Mouse (Mus musculus) heart, embryonic 14.5 days (tissue): ENCODE results near the gene Anks1b. TPM values are rescaled to one million over a fixed set of nuclear protein-coding genes. Genes with fewer than 3 reads are reported as not detected.

Experiments used
- ATAC-seq: fragments of 200-750 bp; cut with Nextera tagmentation; 2 replicates; pipeline ENCODE4 v1.8.0; 2017; ENCODE audit warnings: low read depth, moderate TSS enrichment; ENCODE audit not compliant: insufficient number of reproducible peaks, insufficient read depth, low FRiP score
- H3K27ac ChIP-seq, 2 experiments: fragments of 200-500 bp in 1 of 2; fragments of 300-500 bp in 1 of 2; sonication (generic) in 1 of 2; replicated peaks in 1 of 2; 2 replicates each; pipeline ENCODE4 v1.5.1; 2012 to 2014; ENCODE audit warnings: low read depth in 2 of 2, low read length in 2 of 2, control low read depth in 1 of 2, mild to moderate bottlenecking in 1 of 2, mixed read lengths in 1 of 2; ENCODE audit not compliant: control insufficient read depth in 1 of 2, insufficient read depth in 1 of 2
- H3K27me3 ChIP-seq: fragments of 300-500 bp; sonication (generic); 2 replicates; pipeline ENCODE4 v1.6.1; 2014; ENCODE audit warnings: mild to moderate bottlenecking, low read length, control low read depth; ENCODE audit not compliant: control insufficient read depth, insufficient read depth
- H3K36me3 ChIP-seq: fragments of 300-500 bp; sonication (generic); 2 replicates; pipeline ENCODE4 v1.6.1; 2014; ENCODE audit warnings: mild to moderate bottlenecking, control low read depth, low read length, mixed read lengths; ENCODE audit not compliant: control insufficient read depth, insufficient read depth
- H3K4me1 ChIP-seq, 2 experiments: fragments of 200-500 bp in 1 of 2; fragments of 300-500 bp in 1 of 2; sonication (generic) in 1 of 2; 2 replicates each; pipeline ENCODE4 v1.6.1; 2012 to 2014; ENCODE audit warnings: low read length in 2 of 2, control low read depth in 1 of 2, mixed read lengths in 1 of 2; ENCODE audit not compliant: control insufficient read depth in 2 of 2, insufficient read depth in 2 of 2
- H3K4me2 ChIP-seq: fragments of 300-500 bp; sonication (generic); 2 replicates; pipeline ENCODE4 v1.6.1; 2014; ENCODE audit warnings: mild to moderate bottlenecking, low read length
- H3K4me3 ChIP-seq, 2 experiments: fragments of 200-500 bp in 1 of 2; fragments of 300-500 bp in 1 of 2; sonication (generic) in 1 of 2; 2 replicates each; pipeline ENCODE4 v1.5.1; 2012 to 2014; ENCODE audit warnings: low read length in 2 of 2, mild to moderate bottlenecking in 2 of 2, control low read depth in 1 of 2, low read depth in 1 of 2, moderate library complexity in 1 of 2; ENCODE audit not compliant: control insufficient read depth in 1 of 2, insufficient read depth in 1 of 2
- H3K9ac ChIP-seq: fragments of 300-500 bp; sonication (generic); 2 replicates; pipeline ENCODE4 v1.6.1; 2014; ENCODE audit warnings: mild to moderate bottlenecking, low read length
- H3K9me3 ChIP-seq: fragments of 300-500 bp; sonication (generic); 2 replicates; pipeline ENCODE4 v1.6.1; 2016; ENCODE audit warnings: low read length, control low read depth; ENCODE audit not compliant: control insufficient read depth
- WGBS: fragments of 180-500 bp; shearing (Covaris S2); extraction: QIAGEN DNeasy Blood & Tissue Kit; methylation state at CpG from one replicate; pipeline ENCODE4 v1.1.7; 2014; 5-methylcytosine and 5-hydroxymethylcytosine counted together
- polyA plus RNA-seq: library from polyadenylated mRNA; unstranded; fragments of >200 nt; fragmentation: Nextera tagmentation; extraction: Ambion mirVana; gene quantifications from 2 replicates; pipeline ENCODE4 v1.2.1, GENCODE M21; 2014

Gene Anks1b
- polyA plus RNA-seq, 1 experiment from 2014 or later: 0.14 TPM

DNA sequence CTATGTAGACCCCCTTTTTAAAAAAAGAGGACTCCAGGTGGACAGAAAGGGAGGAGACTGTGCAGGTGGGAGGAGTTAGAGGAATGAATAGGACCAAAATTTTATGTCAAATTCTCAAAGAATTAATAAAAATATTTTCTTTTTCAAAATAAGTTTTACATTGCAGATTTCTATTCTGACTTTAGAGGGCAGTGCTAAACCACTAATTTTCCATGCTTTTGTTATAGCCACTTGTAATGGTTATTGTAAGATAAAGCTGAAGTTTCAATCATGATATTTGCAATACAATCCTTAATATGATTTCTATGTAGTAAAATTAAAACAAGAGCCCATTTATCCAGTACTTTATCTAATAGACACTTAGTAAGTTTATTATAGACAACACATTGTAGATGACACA lies 278.2 kb downstream of the Anks1b start:
- Histone ChIP-seq H3K27me3 (no peaks in the 10 kb centered on the region), H3K4me2 (no peak overlapping the region), H3K4me3 (no peak overlapping the region), H3K9me3 (peaks cover 7% of the 10 kb centered on the region), H3K27ac (no peak overlapping the region), H3K4me1 (no peaks in the 10 kb centered on the region), H3K36me3 (no peaks in the 10 kb centered on the region), H3K9ac (no peak overlapping the region)
- no peak for ATAC-seq

DNA sequence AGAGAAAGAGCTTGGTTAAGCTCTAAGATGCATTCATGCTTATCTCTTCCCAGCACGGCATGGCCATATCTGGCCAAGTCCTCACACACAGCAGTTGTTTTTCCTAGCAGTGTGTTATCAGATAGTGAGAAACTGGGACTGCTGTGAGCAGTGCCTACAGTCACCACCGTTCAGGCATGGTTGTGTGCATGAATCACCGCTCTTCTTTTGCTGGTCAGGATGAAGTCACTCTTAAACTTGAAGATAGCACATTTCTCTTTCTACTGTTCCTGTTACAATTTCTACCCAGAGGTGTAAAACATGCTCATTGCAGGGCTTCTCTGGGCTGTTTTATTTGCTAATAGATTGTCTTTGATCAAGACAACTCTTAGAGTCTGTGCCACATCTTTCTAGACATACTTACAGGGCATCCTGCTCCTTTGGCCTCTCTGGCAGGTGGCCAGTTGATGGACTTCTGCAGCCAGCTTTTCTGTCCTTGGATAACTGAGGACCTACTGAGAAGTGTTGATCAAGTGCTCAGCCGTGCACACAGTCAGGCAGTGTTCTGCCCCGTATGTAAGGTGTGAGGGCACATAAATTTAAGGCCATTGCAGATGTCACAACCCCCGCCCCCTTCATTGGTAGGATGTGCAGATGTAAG lies 296.8 kb downstream of the Anks1b start:
- Histone ChIP-seq H3K4me1 (no peaks in the 10 kb centered on the region), H3K27me3 (no peaks in the 10 kb centered on the region), H3K4me3 (no peak overlapping the region), H3K9me3 (no peaks in the 10 kb centered on the region), H3K4me2 (no peak overlapping the region), H3K36me3 (no peaks in the 10 kb centered on the region), H3K9ac (no peak overlapping the region), H3K27ac (no peak overlapping the region)
- 39% methylated on average over 6 of the region's 6 CpGs for WGBS
- no peak for ATAC-seq

DNA sequence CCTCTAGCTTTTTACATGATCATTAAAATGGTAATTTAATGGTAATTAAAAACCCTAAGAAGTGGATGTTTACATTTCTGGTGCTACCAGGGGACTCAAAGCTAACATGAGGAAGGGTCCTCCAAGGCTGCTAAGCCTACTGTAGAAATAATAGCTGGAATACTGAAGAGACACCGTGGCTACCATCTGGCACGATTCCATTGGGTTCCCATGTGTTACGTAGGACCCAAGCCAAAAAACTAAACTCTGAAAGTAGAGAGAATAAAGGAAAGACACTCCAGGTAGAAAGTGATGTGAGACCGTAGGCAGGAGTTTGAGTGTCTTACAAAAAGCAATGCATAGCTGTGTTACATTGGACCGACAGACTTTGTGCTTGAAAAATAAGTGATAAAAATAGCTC lies 317.1 kb downstream of the Anks1b start:
- no peaks in the 10 kb centered on the region for H3K4me1 ChIP-seq
- H3K4me2 ChIP-seq: no peak overlapping the region
- H3K36me3 ChIP-seq: no peaks in the 10 kb centered on the region
- H3K4me3 ChIP-seq: no peak overlapping the region
- 65% methylated on average over 5 of the region's 5 CpGs for WGBS
- H3K27me3 ChIP-seq: no peaks in the 10 kb centered on the region
- no peak overlapping the region for H3K9ac ChIP-seq
- no peak for ATAC-seq
- H3K27ac ChIP-seq: no peak overlapping the region
- H3K9me3 ChIP-seq: no peaks in the 10 kb centered on the region

DNA sequence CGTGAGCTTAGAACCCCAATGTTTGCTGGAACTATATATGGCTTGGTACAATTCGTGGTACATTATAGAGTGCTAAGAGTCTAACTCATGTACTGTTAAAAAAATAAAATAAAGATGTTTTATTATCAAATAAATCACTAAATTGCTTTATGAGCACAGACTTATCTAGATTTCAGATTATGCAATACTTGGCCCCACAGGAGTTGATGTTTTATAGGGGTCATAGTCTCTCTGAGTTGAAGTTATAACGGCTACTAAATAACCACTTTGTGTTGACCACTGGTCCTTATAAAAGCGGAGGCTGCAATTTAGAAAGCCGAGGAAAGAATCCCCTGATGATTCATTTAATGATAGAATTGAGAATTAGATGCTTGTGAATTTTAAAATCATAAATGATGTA lies 323.6 kb downstream of the Anks1b start:
- Histone ChIP-seq H3K4me3 (no peak overlapping the region), H3K27me3 (no peaks in the 10 kb centered on the region), H3K4me2 (no peak overlapping the region), H3K4me1 (no peaks in the 10 kb centered on the region), H3K9ac (no peak overlapping the region), H3K27ac (no peak overlapping the region), H3K9me3 (no peaks in the 10 kb centered on the region), H3K36me3 (no peaks in the 10 kb centered on the region)
- 82% methylated on average over 5 of the region's 5 CpGs for WGBS
- ATAC-seq: no peak

DNA sequence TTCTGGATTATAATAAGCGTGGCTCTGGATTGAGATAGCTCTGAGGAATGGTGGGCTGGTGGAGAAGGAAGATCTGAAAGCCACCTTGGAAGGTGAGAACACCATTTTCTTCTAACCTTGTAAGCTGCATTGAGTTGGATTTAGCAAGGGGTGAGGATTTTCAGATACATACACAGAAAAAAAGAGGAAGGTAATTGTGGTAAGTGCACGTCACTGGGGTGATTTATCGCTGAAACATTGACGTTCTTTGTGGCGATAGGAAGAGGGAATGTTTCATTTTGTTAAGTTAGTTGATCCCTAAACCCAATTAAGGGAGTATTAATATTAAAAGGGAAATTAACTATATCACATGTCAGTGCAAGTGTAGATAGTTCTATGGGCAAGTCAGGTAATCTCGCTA lies 336.7 kb downstream of the Anks1b start:
- Histone ChIP-seq H3K4me3 (no peak overlapping the region), H3K4me1 (no peaks in the 10 kb centered on the region), H3K36me3 (no peaks in the 10 kb centered on the region), H3K9me3 (no peaks in the 10 kb centered on the region), H3K4me2 (no peak overlapping the region), H3K27ac (no peak overlapping the region), H3K27me3 (no peaks in the 10 kb centered on the region), H3K9ac (no peak overlapping the region)
- no peak for ATAC-seq
- 85% methylated on average over 6 of the region's 6 CpGs for WGBS

DNA sequence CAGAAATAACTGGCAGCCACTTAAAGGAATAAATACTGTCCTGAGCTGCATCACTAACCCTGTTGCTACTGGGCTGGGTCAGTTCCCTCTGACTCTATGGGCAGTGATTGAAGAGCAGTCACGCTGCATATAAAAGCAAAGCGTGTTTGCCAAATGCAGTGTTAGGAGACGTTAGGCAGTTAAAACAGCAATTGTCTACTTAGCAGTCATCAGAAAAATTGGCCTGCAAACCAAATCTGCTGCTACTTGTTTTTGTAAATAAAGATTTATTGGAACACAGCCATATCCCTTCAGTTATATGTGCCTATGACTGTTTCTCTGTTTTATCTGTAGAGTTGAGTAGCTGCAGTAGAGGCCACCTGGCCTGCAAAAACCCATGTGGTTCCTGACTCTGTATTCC lies 347.2 kb downstream of the Anks1b start:
- no peak overlapping the region for H3K9ac ChIP-seq
- H3K4me1 ChIP-seq: no peaks in the 10 kb centered on the region
- no peaks in the 10 kb centered on the region for H3K36me3 ChIP-seq
- H3K27me3 ChIP-seq: no peaks in the 10 kb centered on the region
- H3K27ac ChIP-seq: no peak overlapping the region
- H3K9me3 ChIP-seq: no peaks in the 10 kb centered on the region
- no peak for ATAC-seq
- 60% methylated on average over 3 of the region's 3 CpGs for WGBS
- H3K4me2 ChIP-seq: no peak overlapping the region
- no peak overlapping the region for H3K4me3 ChIP-seq

DNA sequence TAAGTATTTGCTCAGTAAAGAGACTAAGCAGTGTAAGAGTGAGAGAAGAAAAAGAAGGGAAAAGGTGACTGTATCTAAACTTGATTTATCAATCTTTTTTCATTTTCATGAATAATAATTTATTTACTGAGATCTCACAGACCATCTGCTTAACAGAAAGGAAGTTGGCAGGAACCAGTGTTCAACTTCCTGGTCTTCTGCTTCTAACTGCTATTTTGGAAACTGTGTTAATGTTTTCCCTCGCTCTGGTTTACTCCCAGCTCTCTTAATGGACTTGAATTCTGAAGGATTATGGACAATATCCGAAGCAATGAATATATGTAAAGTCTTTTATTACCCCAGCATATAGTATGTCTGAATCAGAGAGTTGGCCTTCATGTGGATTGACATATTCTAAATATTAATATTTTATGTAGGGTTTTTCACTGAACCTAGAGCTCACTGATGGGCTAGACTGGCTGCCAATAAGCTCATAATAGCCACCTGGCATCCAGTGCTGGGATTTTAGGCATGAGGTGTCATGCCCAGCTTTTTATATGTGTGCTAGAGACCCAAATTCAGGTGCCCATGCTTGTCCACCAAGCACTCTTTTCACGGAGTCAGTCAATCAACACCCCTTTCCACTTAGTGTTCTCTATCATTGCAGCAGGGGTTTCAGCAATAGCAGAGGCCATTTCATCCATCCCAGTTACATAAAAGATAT lies 349.6 kb downstream of the Anks1b start:
- Histone ChIP-seq H3K27me3 (no peaks in the 10 kb centered on the region), H3K9ac (no peak overlapping the region), H3K36me3 (no peaks in the 10 kb centered on the region), H3K4me2 (no peak overlapping the region), H3K4me3 (no peak overlapping the region), H3K27ac (no peak overlapping the region), H3K4me1 (no peaks in the 10 kb centered on the region), H3K9me3 (no peaks in the 10 kb centered on the region)
- ATAC-seq: no peak
- WGBS: 65% methylated on average over 3 of the region's 3 CpGs

DNA sequence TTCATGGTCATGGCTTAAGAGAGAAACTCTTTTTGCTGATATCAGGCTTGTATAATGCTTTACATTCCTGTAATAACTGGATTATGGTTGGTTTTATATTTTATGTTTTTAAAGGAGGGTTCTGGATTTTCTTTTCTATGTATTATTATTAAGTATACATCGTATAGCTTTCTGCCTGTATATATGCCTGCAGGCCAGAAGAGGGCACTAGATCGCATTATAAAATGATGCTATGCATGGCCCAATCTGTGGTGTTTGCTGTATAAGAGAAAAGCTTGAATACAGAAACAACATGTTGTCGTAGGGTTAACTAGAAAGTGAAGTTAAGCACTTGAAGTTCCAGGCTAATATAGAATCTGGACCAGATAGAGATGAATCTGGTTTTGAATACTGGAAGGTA lies 362.0 kb downstream of the Anks1b start:
- no peak overlapping the region for H3K9ac ChIP-seq
- H3K36me3 ChIP-seq: no peaks in the 10 kb centered on the region
- no peak overlapping the region for H3K4me2 ChIP-seq
- no peak overlapping the region for H3K4me3 ChIP-seq
- no peaks in the 10 kb centered on the region for H3K4me1 ChIP-seq
- no peaks in the 10 kb centered on the region for H3K27me3 ChIP-seq
- H3K27ac ChIP-seq: no peak overlapping the region
- ATAC-seq: no peak
- H3K9me3 ChIP-seq: no peaks in the 10 kb centered on the region
- WGBS: 58% methylated on average over 3 of the region's 3 CpGs
